Mouse (Mus musculus): ENCODE data around the gene Tns1.
"Not testable (repeated sequence)": the region's sequence is repeated elsewhere in the genome, so short reads cannot be mapped to it uniquely, and the experiment has no call there.

Gene Tns1

GRCm38 (mm10) chr1:74124021-74124981 lies at the start of gene Tns1:
TSS of gene Tns1 (minus strand) at chr1:74124449.
- peak; percentile 34 for DNase-seq (ENCODE audit: low spot score)

DNA sequence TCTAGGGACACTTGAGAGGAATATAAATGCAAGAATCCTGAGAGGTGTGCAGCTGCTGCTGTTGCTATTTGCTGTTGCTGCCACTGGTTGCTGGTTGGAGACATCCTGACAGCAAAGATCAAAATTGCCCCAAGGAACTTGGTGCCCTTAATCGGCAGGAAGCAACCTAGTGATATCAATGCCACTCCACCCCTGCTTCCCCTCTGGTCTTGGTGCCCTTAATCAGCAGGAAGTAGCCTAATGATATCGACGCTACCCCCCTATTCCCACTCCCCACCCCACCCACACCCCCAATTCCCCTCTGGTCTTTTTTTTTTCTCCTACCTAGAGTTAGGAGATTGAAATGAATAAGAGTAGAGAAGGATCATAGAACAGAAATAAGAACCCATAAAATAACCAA lies 48.5 kb upstream of the Tns1 start:
- DNase-seq (ENCODE audit: low spot score), result no peak

GRCm38 (mm10) chr1:74169721-74170120 lies 45.5 kb upstream of the Tns1 start:
- no peak for DNase-seq (ENCODE audit: low spot score)

DNA sequence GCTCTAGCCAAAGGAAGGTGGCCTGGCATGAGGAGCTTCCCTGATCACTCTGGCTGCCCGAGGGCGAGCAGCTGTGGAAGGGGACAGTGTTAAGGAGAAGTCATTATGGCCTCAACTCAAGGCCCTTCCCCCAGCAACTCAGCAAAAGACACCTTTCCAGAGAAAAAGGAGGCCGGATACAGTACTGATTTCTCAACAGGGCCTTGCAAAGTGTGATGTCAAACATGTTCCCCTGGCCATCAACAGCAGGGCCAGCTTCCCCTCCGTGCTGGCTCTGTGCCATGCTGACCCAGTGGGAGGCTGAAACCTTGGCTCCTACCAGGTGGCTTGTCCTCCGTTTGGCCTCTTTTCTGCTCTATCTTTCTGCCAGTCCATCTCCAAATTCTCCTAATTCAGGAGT lies 42.9 kb upstream of the Tns1 start:
- DNase-seq (ENCODE audit: low spot score), result no peak

- DNase-seq (ENCODE audit: low spot score), result no peak
Observed at GRCm38 (mm10) chr1:74160036-74160435, 35.8 kb upstream of the Tns1 start.

- not testable (repeated sequence) for DNase-seq (ENCODE audit: low spot score)
Observed at GRCm38 (mm10) chr1:74159613-74160012, 35.4 kb upstream of the Tns1 start.

DNA sequence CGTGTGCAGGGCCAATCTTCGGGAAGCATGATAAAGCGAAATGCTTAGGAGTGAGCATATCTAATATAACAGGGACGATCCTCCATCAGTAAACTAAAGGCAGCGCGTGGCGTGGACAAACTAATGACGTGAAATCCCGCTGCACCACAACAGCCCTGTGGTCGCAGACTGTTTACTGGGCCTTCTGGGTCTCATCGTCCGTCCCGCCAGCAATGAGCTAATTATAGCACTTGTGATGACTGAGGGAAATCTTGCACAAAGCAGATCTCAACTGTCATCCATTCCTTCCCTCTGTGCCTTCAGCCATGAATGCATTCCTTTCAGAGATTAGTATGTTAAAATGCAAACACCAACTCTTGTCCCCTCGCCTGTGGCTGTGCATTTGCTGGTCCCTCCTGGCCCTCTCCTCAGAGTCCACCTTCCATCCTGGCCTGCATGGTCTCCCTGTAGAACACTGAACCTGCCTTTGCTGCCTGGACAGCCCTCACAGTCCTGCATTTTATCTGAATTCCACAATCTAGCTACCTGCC lies 32.2 kb upstream of the Tns1 start:
- DNase-seq (ENCODE audit: low spot score), result no peak

GRCm38 (mm10) chr1:74155435-74156012 lies 31.3 kb upstream of the Tns1 start:
- DNase-seq (ENCODE audit: low spot score), result no peak

GRCm38 (mm10) chr1:74153461-74154184 lies 29.4 kb upstream of the Tns1 start, which contains the start of gene Cxcr2:
TSS of gene Cxcr2 (plus strand) at chr1:74153989.
- no peak for DNase-seq (ENCODE audit: low spot score)

DNA sequence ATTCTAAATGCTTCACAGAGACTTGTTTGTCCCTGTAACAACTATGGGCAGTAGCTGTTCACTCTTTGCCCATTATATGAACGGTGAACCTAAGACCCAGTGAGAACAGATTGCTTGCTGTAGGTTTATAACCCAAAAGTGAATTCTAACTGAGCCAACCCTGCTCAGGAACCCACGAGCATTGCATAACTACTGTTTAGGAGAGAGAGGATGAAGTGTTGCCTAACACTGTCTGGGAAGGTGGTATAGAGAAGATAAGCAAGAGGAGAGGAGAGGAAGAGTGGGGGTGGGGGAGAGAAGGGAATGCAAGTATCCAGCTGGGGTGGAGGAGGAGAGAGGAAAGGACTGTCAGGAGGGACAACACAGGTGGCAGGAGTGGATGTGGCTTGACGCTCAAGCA lies 26.8 kb upstream of the Tns1 start:
- no peak for DNase-seq (ENCODE audit: low spot score)

DNA sequence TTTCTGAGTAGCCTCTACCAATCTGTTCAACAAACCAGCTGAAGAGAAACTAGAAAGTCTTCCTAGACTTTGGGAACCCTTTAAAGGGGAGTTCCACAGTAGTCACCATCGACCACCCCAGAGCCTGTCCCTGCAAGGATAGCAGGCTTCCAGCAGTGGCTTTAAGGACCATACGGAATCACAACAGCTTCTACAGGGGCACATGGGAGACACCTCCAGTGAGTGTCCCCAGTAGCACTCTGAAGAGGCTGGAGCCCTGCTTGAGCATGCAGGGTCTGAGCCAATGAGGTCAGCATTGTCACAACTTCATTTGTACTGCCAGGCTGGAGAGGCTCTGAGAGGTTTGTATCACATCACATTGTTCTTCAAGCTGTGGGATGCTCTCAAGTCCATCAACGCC lies 25.9 kb upstream of the Tns1 start:
- DNase-seq (ENCODE audit: low spot score), result no peak

GRCm38 (mm10) chr1:74149106-74149885 lies 25.0 kb upstream of the Tns1 start:
- no peak for DNase-seq (ENCODE audit: low spot score)

- no peak for DNase-seq (ENCODE audit: low spot score)
Observed at GRCm38 (mm10) chr1:74141781-74142180, 17.5 kb upstream of the Tns1 start.

- no peak for DNase-seq (ENCODE audit: low spot score)
Observed at GRCm38 (mm10) chr1:74139415-74139814, 15.2 kb upstream of the Tns1 start.

DNA sequence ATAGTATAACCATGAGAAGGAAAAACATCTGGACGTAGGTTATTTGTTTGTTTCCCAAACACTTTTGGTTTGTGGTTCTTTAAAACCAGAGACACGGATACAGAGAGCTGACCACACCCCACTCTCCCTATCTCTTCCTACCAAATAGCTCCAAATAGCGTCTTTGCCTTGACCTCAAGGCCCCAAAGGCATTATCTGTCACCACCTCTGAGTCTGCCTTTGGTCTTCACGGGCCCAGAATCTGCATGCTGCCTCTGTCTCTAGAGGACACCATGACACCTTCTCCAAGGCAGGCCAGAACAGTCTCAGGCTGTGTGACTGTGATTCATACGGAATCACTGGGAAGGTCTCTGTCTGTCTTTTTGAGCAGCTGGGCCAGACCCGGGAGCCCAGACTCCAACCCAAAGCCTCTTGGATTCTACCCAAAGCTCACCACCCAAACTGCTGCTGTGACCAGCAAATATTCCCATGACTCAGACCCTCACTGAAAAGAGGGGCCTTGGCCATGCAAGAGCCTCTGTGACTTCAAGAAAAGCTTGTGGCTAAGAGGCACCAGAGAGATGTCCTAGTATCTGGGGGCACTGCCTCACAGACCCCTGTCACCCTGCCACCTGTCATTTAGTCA lies 11.2 kb upstream of the Tns1 start:
- DNase-seq (ENCODE audit: low spot score), result no peak

DNA sequence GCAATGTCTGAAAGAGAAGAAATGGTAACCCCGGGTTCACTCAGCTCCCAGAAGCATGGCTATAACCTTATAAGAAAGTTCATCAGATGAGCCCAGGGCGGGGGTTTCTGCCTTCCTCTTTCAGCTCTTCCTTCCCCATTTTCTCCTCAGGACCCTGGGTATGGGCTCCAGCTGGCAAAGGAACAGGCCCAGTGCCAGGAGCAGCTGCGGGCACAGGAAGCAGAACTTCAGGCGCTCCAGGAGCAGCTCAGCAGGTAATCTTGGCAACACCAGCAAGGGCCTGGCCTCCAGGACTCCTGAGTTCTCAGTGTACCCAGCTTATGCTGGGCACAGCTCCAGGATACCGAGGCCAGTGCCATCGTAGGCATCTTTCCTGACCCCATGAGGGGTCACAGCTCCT lies 9.7 kb upstream of the Tns1 start:
- DNase-seq (ENCODE audit: low spot score), result no peak

- DNase-seq (ENCODE audit: low spot score), result no peak
Observed at GRCm38 (mm10) chr1:74132011-74132410, 7.8 kb upstream of the Tns1 start.

DNA sequence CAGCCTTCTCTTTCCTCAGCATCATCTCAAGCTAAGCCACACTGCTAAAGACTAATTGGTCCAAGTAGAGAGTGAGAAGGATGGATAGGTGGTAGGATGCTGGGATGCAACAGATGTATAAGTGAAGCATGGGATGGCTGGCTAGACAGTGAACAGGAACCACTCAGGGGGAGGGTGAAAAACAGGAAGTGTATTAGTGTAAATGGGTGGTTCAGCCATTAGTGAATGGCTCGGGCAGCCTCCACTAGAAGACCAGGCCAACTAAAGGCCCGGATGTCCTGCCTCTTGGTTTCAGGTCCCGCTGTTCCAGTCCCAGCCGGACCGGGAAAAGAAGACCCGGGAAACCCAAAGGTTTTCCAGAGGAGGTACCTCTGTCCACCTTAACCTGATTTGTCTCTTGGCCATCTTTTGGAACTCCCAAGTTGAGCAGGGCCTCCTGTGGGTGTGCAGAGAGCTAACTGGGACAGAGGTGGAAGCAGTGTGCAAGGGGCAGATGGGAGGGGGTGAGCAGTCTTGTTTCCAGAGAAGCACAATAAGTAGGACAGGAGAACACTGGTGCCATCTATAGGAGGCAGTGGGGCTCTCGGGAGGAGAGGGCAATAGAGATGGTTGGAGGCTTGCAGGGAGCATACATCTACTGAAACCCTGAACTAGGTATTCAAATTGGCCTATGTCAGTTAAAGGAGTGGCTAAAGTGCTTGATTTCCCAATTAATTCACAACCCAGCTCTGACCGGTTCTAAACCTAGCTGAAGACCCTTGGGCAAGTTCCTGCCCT lies 6.8 kb upstream of the Tns1 start:
- DNase-seq (ENCODE audit: low spot score), result no peak

DNA sequence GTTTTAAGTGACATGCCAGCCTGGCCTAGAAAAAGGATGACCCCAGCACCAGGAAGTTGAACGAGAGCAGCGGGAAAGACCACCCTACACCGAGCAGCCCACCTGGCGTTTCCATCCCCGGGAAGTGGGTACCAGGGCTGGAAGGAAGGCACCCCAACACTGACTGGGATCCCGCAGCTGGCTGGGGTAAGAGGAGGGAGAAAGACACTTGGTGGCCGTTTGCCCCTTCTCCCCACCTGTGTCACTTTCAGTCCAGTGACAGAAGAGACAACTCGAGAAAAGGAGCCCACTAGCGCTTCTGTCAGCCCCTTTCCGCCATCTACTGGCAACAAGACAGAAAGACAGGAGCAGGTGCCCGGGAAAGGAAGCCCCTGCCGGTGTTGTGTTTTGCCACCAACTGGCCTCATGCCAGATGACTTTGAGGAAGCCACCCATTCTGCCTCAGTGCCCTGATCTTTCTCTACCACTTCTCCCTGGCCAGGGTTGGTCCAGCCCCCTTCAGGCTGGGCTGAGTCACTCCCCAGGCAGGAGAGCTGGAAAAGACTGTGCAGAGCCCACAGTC lies 823 bp upstream of the Tns1 start, which contains the start of gene Rufy4:
Rufy4 (plus strand) TSS at position 551 of the 562 bp plus-strand sequence.
- DNase-seq (ENCODE audit: low spot score), result peak; percentile 56

- no peak for DNase-seq (ENCODE audit: low spot score)
Observed at GRCm38 (mm10) chr1:74123215-74123614, 1.0 kb downstream of the Tns1 start.

Data from urinary bladder, postnatal 25 days (tissue).